Mouse (Mus musculus): ENCODE measurements around the gene Cox8a. TPM values are rescaled to one million over a fixed set of nuclear protein-coding genes. Genes with fewer than 3 reads are reported as not detected.
A peak's percentile ranks its signal among the peaks of the same experiment; 100 is the strongest.

Cox8a gene
- polyA plus RNA-seq (2015; fragmentation: Nextera tagmentation; extraction: Ambion mirVana) = 2,325 and 2,471 TPM in 2 replicates

DNA sequence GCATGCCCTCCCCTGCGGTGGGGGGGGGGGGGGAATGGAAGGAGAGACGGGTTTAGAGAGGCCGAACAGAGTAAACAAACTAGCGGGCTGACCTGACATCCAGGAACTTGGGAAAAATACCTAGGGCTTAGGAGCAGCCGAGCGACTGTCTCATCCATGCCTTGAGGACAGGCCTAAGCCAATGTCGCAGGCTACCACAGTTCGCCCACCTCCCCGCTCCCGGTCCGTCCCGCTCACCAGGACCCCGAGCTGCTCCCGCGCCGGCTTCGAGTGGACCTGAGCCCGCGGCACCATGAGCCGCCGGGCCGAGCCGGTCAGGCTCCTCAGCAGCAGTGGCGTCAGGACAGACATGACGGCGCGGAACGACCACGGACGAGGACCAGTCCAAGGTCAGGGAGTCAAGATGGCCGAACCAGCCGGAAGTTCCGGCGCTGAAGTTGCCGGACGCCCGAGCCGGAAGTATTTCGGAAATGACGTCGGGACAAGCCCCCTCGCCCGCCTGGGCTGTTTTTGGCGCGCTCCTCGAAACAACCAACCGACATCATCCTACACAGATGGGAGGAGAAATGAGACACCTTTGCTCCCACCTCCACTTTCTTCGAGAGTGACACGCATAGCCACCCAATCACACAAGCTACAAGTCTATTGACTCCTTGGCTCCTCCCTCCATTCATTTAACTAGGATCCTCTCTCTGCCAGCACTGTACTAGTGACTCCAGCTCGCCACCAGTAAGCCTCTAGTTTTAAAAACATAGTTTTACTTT, at the start of gene Cox8a:
Cox8a (minus strand) TSS at position 455 of the 764 bp plus-strand sequence.
- peak within 1 kb of the TSS; percentile 81 for H3K4me3 ChIP-seq (replicated peaks; ENCODE audit: low read depth, low read length)

GRCm38 (mm10) chr19:7266421-7266831, 49.0 kb upstream of the Cox8a start:
- Histone ChIP-seq H3K9ac (ENCODE audit: low read depth, low read length) (no peak overlapping the region), H3K9me3 (replicated peaks; ENCODE audit: low read length) (no peaks in the 10 kb centered on the region), H3K4me1 (replicated peaks; ENCODE audit: insufficient read depth, low read length) (peaks cover 46% of the 10 kb centered on the region), H3K4me2 (ENCODE audit: low read length) (no peak overlapping the region), H3K36me3 (ENCODE audit: insufficient read depth, low read length) (no peaks in the 10 kb centered on the region), H3K27me3 (ENCODE audit: insufficient read depth, low read length) (no peaks in the 10 kb centered on the region), H3K27ac (no peak overlapping the region), H3K4me3 (replicated peaks; ENCODE audit: low read depth, low read length) (no peak overlapping the region)
- no peak for DNase-seq (ENCODE audit: low spot score)
- ATAC-seq (replicated peaks; ENCODE audit: low FRiP score, low read depth) = no peak
- 58% methylated on average over 4 of the region's 4 CpGs for WGBS
- no peak for TF ChIP-seq CTCF (IDR thresholded peaks at IDR 0.05; ENCODE audit: low read depth)

More for the DNA sequence above, at the start of gene Cox8a:
- Histone ChIP-seq H3K4me2 (ENCODE audit: low read length) (peak within 1 kb of the TSS; percentile 70), H3K4me1 (replicated peaks; ENCODE audit: insufficient read depth, low read length) (peaks cover 20% of the 10 kb centered on the region; the same call in 1 of the 2 replicates), H3K27ac (peak within 1 kb of the TSS; percentile 91), H3K27me3 (ENCODE audit: insufficient read depth, low read length) (no peaks in the 10 kb centered on the region), H3K9me3 (replicated peaks; ENCODE audit: low read length) (no peaks in the 10 kb centered on the region), H3K9ac (ENCODE audit: low read depth, low read length) (peak within 1 kb of the TSS; percentile 87), H3K36me3 (ENCODE audit: insufficient read depth, low read length) (peaks cover 14% of the 10 kb centered on the region)
- TF ChIP-seq CTCF (IDR thresholded peaks at IDR 0.05; ENCODE audit: low read depth) = no peak; the same call in 1 of the 2 replicates
- peak; percentile 96 for ATAC-seq (replicated peaks; ENCODE audit: low FRiP score, low read depth)
- DNase-seq (ENCODE audit: low spot score) = peak; percentile 99
- under 1% methylated on average over 50 of the region's 50 CpGs for WGBS

- H3K27ac ChIP-seq = 0 out of 2 replicates have a peak overlapping the region, but pooled peaks have one; percentile 21
- no peak for ATAC-seq (replicated peaks; ENCODE audit: low FRiP score, low read depth)
- no peak overlapping the region for H3K4me2 ChIP-seq (ENCODE audit: low read length)
- TF ChIP-seq CTCF (IDR thresholded peaks at IDR 0.05; ENCODE audit: low read depth) = no peak
- peaks cover 46% of the 10 kb centered on the region for H3K4me1 ChIP-seq (replicated peaks; ENCODE audit: insufficient read depth, low read length)
- H3K36me3 ChIP-seq (ENCODE audit: insufficient read depth, low read length) = no peaks in the 10 kb centered on the region
- no peak for DNase-seq (ENCODE audit: low spot score)
- whole genome bisulfite sequencing = 37% methylated on average over 14 of the region's 14 CpGs
- no peak overlapping the region for H3K9ac ChIP-seq (ENCODE audit: low read depth, low read length)
- no peaks in the 10 kb centered on the region for H3K9me3 ChIP-seq (replicated peaks; ENCODE audit: low read length)
- no peaks in the 10 kb centered on the region for H3K27me3 ChIP-seq (ENCODE audit: insufficient read depth, low read length)
- H3K4me3 ChIP-seq (replicated peaks; ENCODE audit: low read depth, low read length) = no peak overlapping the region
Measured at GRCm38 (mm10) chr19:7265478-7266191, 48.2 kb upstream of the Cox8a start.

- H3K4me1 ChIP-seq (replicated peaks; ENCODE audit: insufficient read depth, low read length) = peaks cover 45% of the 10 kb centered on the region
- no peak for TF ChIP-seq CTCF (IDR thresholded peaks at IDR 0.05; ENCODE audit: low read depth)
- DNase-seq (ENCODE audit: low spot score) = no peak
- no peaks in the 10 kb centered on the region for H3K36me3 ChIP-seq (ENCODE audit: insufficient read depth, low read length)
- H3K27me3 ChIP-seq (ENCODE audit: insufficient read depth, low read length) = no peaks in the 10 kb centered on the region
- H3K4me2 ChIP-seq (ENCODE audit: low read length) = no peak overlapping the region
- H3K4me3 ChIP-seq (replicated peaks; ENCODE audit: low read depth, low read length) = no peak overlapping the region
- no peaks in the 10 kb centered on the region for H3K9me3 ChIP-seq (replicated peaks; ENCODE audit: low read length)
- H3K9ac ChIP-seq (ENCODE audit: low read depth, low read length) = no peak overlapping the region
- ATAC-seq (replicated peaks; ENCODE audit: low FRiP score, low read depth) = no peak
- H3K27ac ChIP-seq = peak overlapping the region; percentile 31; the same call in 1 of the 2 replicates
- WGBS = 28% methylated on average over 6 of the region's 6 CpGs
Measured at GRCm38 (mm10) chr19:7264766-7265331, 47.4 kb upstream of the Cox8a start.

DNA sequence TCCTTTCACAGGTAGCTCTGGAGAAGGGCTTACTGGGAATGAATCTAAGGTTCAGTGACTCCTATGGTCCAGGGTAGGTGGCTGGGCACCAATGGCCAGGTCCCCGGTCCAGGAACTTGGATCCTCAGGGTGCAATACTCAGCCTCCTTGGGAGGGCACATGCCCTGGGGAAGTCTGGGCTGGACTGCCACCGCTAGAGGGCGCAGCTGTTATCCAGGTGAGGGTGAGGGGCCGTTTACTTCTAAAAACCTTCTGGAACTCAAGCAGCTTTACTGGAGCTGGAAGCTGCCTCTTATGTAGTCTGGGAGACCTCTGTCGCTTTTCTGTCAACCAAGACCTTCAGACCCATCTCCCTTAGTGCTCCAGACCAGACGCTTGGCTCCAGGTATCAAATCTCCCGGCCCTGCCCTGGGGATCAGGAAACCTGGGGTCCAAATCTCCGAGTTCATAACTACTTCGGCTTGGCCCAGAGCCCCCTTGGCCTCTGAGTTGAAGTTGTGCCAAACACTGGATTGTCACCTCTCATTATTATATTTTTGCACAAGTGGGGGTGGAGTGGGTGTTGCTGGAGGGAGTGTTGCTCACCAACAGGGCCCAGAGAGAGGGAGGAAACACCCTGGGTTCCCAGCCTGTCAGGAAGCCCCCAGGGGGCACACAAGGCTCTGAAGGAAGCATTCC, 46.8 kb upstream of the Cox8a start:
- ATAC-seq (replicated peaks; ENCODE audit: low FRiP score, low read depth) = no peak; the same call in 1 of the 2 replicates
- Histone ChIP-seq H3K27me3 (ENCODE audit: insufficient read depth, low read length) (no peaks in the 10 kb centered on the region), H3K36me3 (ENCODE audit: insufficient read depth, low read length) (no peaks in the 10 kb centered on the region), H3K4me2 (ENCODE audit: low read length) (no peak overlapping the region), H3K4me3 (replicated peaks; ENCODE audit: low read depth, low read length) (no peak overlapping the region), H3K9me3 (replicated peaks; ENCODE audit: low read length) (no peaks in the 10 kb centered on the region), H3K4me1 (replicated peaks; ENCODE audit: insufficient read depth, low read length) (peaks cover 39% of the 10 kb centered on the region), H3K9ac (ENCODE audit: low read depth, low read length) (no peak overlapping the region), H3K27ac (peak overlapping the region; percentile 31; the same call in 1 of the 2 replicates)
- peak; percentile 88 for TF ChIP-seq CTCF (IDR thresholded peaks at IDR 0.05; ENCODE audit: low read depth)
- 15% methylated on average over 9 of the region's 9 CpGs for WGBS
- DNase-seq (ENCODE audit: low spot score) = peak; percentile 85

GRCm38 (mm10) chr19:7262592-7262991, 45.2 kb upstream of the Cox8a start:
- H3K4me2 ChIP-seq (ENCODE audit: low read length) = no peak overlapping the region
- no peaks in the 10 kb centered on the region for H3K9me3 ChIP-seq (replicated peaks; ENCODE audit: low read length)

More at GRCm38 (mm10) chr19:7262592-7262991, 45.2 kb upstream of the Cox8a start:
- peaks cover 27% of the 10 kb centered on the region for H3K4me1 ChIP-seq (replicated peaks; ENCODE audit: insufficient read depth, low read length)
- H3K4me3 ChIP-seq (replicated peaks; ENCODE audit: low read depth, low read length) = no peak overlapping the region
- no peaks in the 10 kb centered on the region for H3K27me3 ChIP-seq (ENCODE audit: insufficient read depth, low read length)
- H3K36me3 ChIP-seq (ENCODE audit: insufficient read depth, low read length) = no peaks in the 10 kb centered on the region
- H3K27ac ChIP-seq = no peak overlapping the region
- WGBS = 91% methylated on average over 1 of the region's 1 CpGs
- DNase-seq (ENCODE audit: low spot score) (no peak), ATAC-seq (replicated peaks; ENCODE audit: low FRiP score, low read depth) (no peak)
- no peak overlapping the region for H3K9ac ChIP-seq (ENCODE audit: low read depth, low read length)
- no peak for TF ChIP-seq CTCF (IDR thresholded peaks at IDR 0.05; ENCODE audit: low read depth)
